Comparison of ENCODE assay signal across 13 mouse cellular contexts in genomic region chr2:101998911-101999572, GRCm38 (mm10).
DNase-seq lines count a peak whose midpoint lies in the region; ATAC-seq and TF ChIP-seq lines count a peak whose summit lies in the region.
"Had no signal": no experiment of that assay in that cellular context is flagged by ENCODE, and none has a peak within 500 bp of the region (broad histone marks: within the 10 kb centered on the region; RNA-seq: fewer than 3 reads in every experiment).

No protein-coding gene starts in this region.

- H3K27ac ChIP-seq in kidney, embryonic 16.5 days (ENCODE audit: low read length), result no peak overlapping the region
- no peak overlapping the region for H3K27ac ChIP-seq in layer of hippocampus, adult 2 months
- H3K27ac ChIP-seq: heart, embryonic 13.5 days; limb, embryonic 13.5 days had no signal

- peak; percentile 32 for DNase-seq in kidney, adult 9 months
- peak; percentile 70 for DNase-seq in MN1 (ENCODE audit: low spot score)
- peak; percentile 27 for DNase-seq in adipocyte (ENCODE audit: low spot score)
- peak; percentile 51 for DNase-seq in kidney, postnatal 14 days
- DNase-seq in layer of hippocampus, adult 2 months (ENCODE audit: low spot score in 2 of 2), result no peak
- DNase-seq in cerebellum, adult 8-10 months, result no peak
- DNase-seq: cerebellum, adult 11 months; layer of hippocampus, postnatal 36 days; lung, adult 18-20 months; right cerebral cortex, adult 18-20 months had no signal

- H3K4me1 ChIP-seq in kidney, embryonic 16.5 days (ENCODE audit: insufficient read depth, low read length), result peaks cover 50% of the 10 kb centered on the region

- no peaks in the 10 kb centered on the region for H3K36me3 ChIP-seq in kidney, embryonic 16.5 days (ENCODE audit: insufficient read depth, low read length)
- H3K36me3 ChIP-seq: heart, embryonic 13.5 days; limb, embryonic 13.5 days had no signal

- no peak for ATAC-seq in kidney, embryonic 16.5 days (ENCODE audit: low FRiP score, low TSS enrichment)

- H3K27me3 ChIP-seq in kidney, embryonic 16.5 days (ENCODE audit: insufficient read depth, low read length), result no peaks in the 10 kb centered on the region
- H3K27me3 ChIP-seq: heart, embryonic 13.5 days; limb, embryonic 13.5 days had no signal

- H3K9me3 ChIP-seq in kidney, embryonic 16.5 days (ENCODE audit: low read length), result no peaks in the 10 kb centered on the region
- H3K9me3 ChIP-seq: heart, embryonic 13.5 days; limb, embryonic 13.5 days had no signal

- no peak overlapping the region for H3K4me2 ChIP-seq in kidney, embryonic 16.5 days (replicated peaks; ENCODE audit: low read depth, low read length)
- H3K4me2 ChIP-seq: heart, embryonic 13.5 days; limb, embryonic 13.5 days had no signal

- no peak overlapping the region for H3K4me3 ChIP-seq in kidney, embryonic 16.5 days (ENCODE audit: low read length)
- H3K4me3 ChIP-seq in layer of hippocampus, adult 2 months, result no peak overlapping the region
- H3K4me3 ChIP-seq: heart, embryonic 13.5 days; limb, embryonic 13.5 days had no signal

- no peak for TF ChIP-seq CTCF in layer of hippocampus, adult 2 months (conservative IDR thresholded peaks at IDR 0.05)

- H3K9ac ChIP-seq in kidney, embryonic 16.5 days (replicated peaks; ENCODE audit: low read length), result no peak overlapping the region
- H3K9ac ChIP-seq: heart, embryonic 13.5 days; limb, embryonic 13.5 days had no signal

- WGBS in kidney, embryonic 16.5 days, result 33% methylated on average over 11 of the region's 11 CpGs

Comparison
In these comparisons a context has a peak if more than half of its experiments do, and no peak if none do; other contexts are left out.
1. DNase-seq: peak in kidney, adult 9 months (single experiment), MN1 (single experiment), adipocyte (single experiment) and kidney, postnatal 14 days (single experiment); none in layer of hippocampus, adult 2 months (0 of 2) and cerebellum, adult 8-10 months (single experiment).